Mouse (Mus musculus) E14TG2a.4 (cell line): ENCODE results near the gene Myo5a.

Experiments used
- CTCF ChIP-seq: conservative IDR thresholded peaks from 2 replicates; pipeline ENCODE4 v1.5.1; 2014; ENCODE audit warnings: low read length
- POU5F1 ChIP-seq: IDR thresholded peaks from 2 replicates; pipeline ENCODE4 v1.6.1; 2014; ENCODE audit warnings: low read length, borderline replicate concordance

GRCm38 (mm10) chr9:75041840-75042525, 28.8 kb upstream of the Myo5a start:
- TF ChIP-seq CTCF (no peak), POU5F1 (no peak)
